Mouse (Mus musculus) lung, adult 18-20 months (tissue): ENCODE results near the gene Hmgcl.
"Not testable (repeated sequence)": the region's sequence is repeated elsewhere in the genome, so short reads cannot be mapped to it uniquely, and the experiment has no call there.

Experiments used
- DNase-seq, 2 experiments: peaks; one replicate each; pipeline ENCODE4 v3.0.0; 2022; ENCODE audit warnings: mixed read lengths in 2 of 2

Hmgcl gene

DNA sequence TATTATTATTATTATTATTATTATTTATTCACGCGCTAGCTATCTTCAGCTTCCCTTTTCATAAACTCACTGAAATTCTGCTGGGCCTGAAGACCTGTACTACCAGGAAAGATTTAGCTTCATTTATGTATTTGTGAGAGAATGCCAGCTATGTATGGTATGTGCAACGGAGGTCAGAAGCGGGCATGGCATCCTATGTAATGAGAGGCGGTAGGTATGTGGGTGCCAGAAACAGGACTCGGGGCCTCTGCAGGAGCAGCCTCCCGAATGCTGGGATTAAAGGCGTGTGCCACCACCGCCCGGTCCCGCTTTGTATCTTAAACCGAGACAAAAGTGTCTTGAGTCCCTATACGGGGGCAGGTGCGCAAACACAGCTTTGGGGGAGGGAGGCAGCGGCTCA is 16.7 kb downstream of the Hmgcl start:
- DNase-seq = no peak

DNA sequence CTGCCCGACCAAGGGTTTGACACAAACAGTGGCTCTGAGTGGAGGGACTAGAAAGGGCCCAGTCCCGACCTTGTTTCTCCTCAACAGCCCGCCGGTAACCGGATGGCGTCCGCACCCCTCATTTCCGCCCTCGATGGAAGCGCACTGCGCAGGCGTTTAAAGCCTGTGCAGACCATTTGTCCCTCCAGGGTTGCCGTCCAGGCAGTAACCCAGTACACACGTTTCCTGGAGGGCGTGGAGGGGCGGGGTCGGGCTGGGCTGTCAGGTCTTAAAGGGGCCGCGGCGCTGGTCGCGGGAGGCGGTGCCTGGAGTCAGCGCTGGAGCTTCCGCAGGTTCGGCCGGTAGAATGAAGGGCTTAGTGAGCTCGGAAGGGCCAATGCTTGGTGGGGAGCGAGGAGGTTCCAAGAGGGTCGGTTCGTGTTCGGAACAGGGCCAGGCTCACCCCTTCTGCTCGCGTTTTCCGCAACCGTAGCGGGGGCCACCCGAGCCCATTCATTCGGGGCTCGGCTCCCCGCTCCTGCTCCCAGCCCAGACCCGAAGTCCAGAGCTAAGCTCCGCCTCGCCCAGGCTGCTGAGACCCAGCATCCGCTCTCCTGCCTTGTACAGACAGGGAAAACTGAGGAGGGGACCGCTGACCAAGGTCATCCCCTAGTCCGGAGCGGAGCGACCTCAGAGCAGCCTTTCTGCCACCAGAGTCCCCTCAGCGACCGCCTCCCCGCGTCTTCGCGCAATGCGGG is 17.4 kb downstream of the Hmgcl start, which contains the start of gene Gale:
TSS of gene Gale (plus strand) at position 271 of the 737 bp plus-strand sequence.
- DNase-seq = peak; percentile 95 to 97

GRCm38 (mm10) chr4:135964426-135964825 is 18.2 kb downstream of the Hmgcl start:
- peak; percentile 90 to 92 for DNase-seq

GRCm38 (mm10) chr4:135965113-135965512 is 18.9 kb downstream of the Hmgcl start:
- no peak for DNase-seq

GRCm38 (mm10) chr4:135966283-135966682 is 20.0 kb downstream of the Hmgcl start:
- DNase-seq = no peak

- no peak for DNase-seq
These were observed 21.0 kb downstream of the Hmgcl start for GRCm38 (mm10) chr4:135967086-135967760.

- DNase-seq = no peak
These were observed 22.1 kb downstream of the Hmgcl start for GRCm38 (mm10) chr4:135968271-135968869.

GRCm38 (mm10) chr4:135969070-135969750 is 23.0 kb downstream of the Hmgcl start:
- no peak for DNase-seq

DNA sequence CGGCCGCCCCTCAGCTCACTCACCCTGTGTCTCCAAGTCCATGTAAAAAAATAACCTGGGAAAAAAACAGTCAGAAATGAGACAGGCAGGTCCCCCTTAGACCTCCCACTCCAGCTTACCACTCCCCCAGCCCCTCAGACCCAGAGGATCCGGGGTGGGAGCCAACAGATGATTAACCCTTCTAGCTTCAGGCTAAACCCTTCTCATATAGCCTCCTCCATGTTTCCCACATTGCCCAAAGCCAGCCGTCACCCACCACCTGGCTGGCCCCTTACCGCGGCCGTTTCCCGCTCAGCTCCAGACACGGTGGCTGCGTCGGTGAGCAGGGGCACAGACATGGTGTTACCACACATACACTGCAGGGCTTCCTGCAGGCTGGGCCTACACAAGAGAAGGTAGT is 24.3 kb downstream of the Hmgcl start:
- no peak for DNase-seq

GRCm38 (mm10) chr4:135971805-135972555 is 25.7 kb downstream of the Hmgcl start:
- DNase-seq = no peak

GRCm38 (mm10) chr4:135972556-135972906 is 26.3 kb downstream of the Hmgcl start, which contains the start of gene Lypla2:
Lypla2 (minus strand) TSS chr4:135972626.
- DNase-seq = peak; percentile 91 to 93

- no peak for DNase-seq
These were observed 26.9 kb downstream of the Hmgcl start for GRCm38 (mm10) chr4:135972911-135973811.

DNA sequence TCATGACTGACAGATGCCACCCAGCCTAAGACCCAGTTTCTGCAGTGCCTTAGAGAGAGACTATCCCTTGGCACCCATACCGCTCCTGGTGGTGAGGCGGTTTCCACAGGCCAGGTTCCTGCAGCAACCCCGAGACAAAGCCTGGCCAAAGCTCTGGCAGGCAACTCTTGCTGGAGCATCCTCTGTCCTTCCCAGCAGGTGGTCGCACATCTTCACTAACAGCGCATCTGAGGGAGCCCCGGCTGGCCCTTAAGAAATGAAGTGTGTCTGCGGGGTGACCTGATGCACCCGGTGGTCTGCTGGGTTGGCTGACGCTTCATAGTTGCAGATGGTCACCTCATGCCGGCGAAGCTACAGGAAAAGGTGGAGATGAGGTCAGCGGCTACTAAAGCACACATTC is 29.9 kb downstream of the Hmgcl start:
- DNase-seq = no peak

GRCm38 (mm10) chr4:135980223-135980622 is 34.0 kb downstream of the Hmgcl start:
- not testable (repeated sequence) for DNase-seq

GRCm38 (mm10) chr4:135981524-135982063 is 35.3 kb downstream of the Hmgcl start:
- DNase-seq = no peak

DNA sequence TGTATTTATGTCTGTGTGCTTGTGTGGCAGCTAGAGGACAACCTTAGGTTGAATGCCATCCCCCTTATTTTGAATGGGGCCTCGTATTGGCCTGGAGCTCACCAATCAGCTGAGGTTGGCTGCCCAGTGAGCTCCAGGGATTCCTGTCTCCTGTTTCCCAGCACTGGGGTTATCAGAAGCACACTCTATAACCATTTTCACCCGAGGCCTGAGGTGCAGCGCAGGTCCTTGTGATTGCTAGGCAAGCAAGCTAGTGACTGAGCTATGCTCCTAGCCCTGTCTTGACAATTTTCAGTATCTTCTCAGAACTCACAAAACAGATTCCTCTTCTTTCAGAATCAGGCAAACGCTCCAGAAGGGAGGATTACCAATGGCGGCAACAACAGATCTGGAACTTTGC is 38.3 kb downstream of the Hmgcl start:
- DNase-seq = no peak

GRCm38 (mm10) chr4:135985193-135985592 is 38.9 kb downstream of the Hmgcl start:
- DNase-seq = no peak

- DNase-seq = no peak
These were observed 39.5 kb downstream of the Hmgcl start for GRCm38 (mm10) chr4:135985769-135986168.

- DNase-seq = no peak
These were observed 40.2 kb downstream of the Hmgcl start for GRCm38 (mm10) chr4:135986301-135986942.

DNA sequence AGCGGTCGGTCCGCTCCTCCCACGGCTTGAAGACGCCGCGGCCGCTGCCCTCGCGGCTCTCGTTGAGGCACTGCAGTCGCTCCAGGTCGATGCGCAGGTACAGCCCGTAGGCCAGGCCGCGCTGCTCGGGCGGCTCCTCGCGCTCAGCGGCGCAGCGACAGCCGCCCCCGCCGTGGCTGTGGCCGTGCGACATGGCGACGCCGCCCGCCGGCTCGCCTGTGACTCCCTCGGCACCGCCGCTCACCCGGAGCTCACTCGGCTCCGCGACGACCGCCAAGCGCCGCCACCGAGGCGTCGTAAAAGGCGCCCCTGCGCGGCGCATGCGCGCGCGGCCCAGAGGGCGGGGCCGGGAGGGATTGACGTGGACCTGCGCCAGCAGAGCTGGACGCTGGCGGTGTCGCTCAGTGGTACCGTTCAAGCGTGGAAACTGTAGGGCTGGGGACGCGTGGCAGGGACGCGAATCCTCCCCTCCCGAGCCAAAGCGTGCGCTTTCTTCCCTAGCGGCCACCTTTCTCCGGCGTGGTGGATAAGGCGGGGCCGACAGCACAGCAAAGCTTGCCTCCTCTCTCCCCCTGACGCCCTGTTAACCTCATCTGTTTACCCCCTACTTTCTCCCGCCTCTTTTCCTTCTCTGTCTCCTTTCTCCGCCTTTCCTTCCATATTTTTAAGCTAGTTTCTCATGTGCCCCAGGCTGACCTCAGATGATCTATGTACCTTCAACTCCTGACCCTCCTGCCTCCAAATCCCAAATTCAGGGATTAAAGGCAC is 40.9 kb downstream of the Hmgcl start, which contains the start of gene Pithd1:
TSS of gene Pithd1 (minus strand) at position 322 of the 768 bp plus-strand sequence.
- peak; percentile 91 to 93 for DNase-seq
